Mouse (Mus musculus) heart, adult 2 months (tissue): ENCODE measurements around the gene Rnd2.
A peak's percentile ranks its signal among the peaks of the same experiment; 100 is the strongest.

Experiments used
- CTCF ChIP-seq: fragments of 200-600 bp; IDR thresholded peaks from 2 replicates; pipeline ENCODE4 v1.8.1; 2022; ENCODE audit warnings: antibody characterized with exemption, mild to moderate bottlenecking, moderate library complexity
- POLR2A ChIP-seq: fragments of 200-500 bp; IDR thresholded peaks from 2 replicates; pipeline ENCODE4 v1.6.1; 2011; ENCODE audit warnings: mild to moderate bottlenecking, low read depth, low read length, control low read depth; ENCODE audit not compliant: insufficient read depth

DNA sequence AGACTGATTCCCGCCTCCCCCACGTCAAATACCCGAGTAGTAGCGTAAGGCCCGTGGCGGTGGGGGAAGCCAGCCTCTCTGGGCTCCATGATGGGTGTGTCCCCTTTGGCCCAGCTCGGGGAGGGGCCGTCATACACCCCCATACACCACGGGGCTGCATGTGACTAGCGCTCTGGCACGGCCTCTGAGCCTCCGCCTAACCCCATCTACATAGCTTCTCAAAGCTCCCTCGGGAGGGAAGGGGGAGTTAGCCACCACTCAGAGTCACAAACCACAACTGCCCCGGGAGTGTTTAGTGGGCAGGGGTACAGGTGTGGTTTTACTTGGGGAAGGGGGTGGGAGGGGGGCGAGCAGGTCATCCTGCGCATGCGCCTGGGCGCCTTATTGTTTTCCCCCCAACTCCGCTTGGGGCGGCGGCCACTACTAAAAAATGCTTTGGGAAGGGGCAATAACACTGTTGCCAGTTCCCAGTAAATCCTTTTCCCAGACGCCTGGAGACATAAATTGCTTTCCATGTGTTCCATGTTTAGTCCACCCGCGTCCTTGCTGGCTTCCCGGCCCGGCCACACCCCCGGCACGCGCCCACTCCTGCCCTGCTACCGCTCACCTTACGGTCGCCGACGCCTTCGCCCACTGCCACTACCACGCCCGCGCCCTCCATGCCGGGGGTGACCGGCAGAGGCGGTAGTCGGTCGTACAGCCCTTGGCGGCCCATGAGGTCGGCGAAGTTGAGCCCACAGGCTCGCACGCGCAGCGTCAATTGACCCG is 486 bp downstream of the Rnd2 start:
- TF ChIP-seq POLR2A (no peak), CTCF (0 out of 2 replicates have a peak, but pooled peaks have one; percentile 21)
